Mouse (Mus musculus): Measurements from ENCODE around the gene Fbrs. TPM values are rescaled to one million over a fixed set of nuclear protein-coding genes. Genes with fewer than 3 reads are reported as not detected.

Gene Fbrs
- polyA plus RNA-seq, 1 experiment from 2014 or later = 9.1 TPM

Small RNA genes within 50 kb of the gene (microRNA-seq; reads per million reads assigned to microRNA genes)
- gene Gm47278 (not detected), gene Mir7060 (1.7 reads per million, percentile 2 among the genes with 10 or more reads in this experiment)

Other genes with a start within 250 kb of the Fbrs start
- gene Zfp553, start 246.1 kb upstream of the Fbrs start, polyA plus RNA-seq (2015; fragmentation: Nextera tagmentation; extraction: Ambion mirVana) = 48.7 and 54.9 TPM in 2 replicates
- 14.3 and 15.5 TPM in 2 replicates for gene Sept1, start 246.1 kb upstream of the Fbrs start, polyA plus RNA-seq (2015; fragmentation: Nextera tagmentation; extraction: Ambion mirVana)
- 64.5 and 70.4 TPM in 2 replicates for gene Zfp771, start 234.9 kb upstream of the Fbrs start, polyA plus RNA-seq (2015; fragmentation: Nextera tagmentation; extraction: Ambion mirVana)
- 112 and 120 TPM in 2 replicates for gene Dctpp1, start 218.5 kb upstream of the Fbrs start, polyA plus RNA-seq (2015; fragmentation: Nextera tagmentation; extraction: Ambion mirVana)
- 59.4 and 59.7 TPM in 2 replicates for gene Sephs2, start 205.1 kb upstream of the Fbrs start, polyA plus RNA-seq (2015; fragmentation: Nextera tagmentation; extraction: Ambion mirVana)
- gene Itgal, start 182.9 kb upstream of the Fbrs start, polyA plus RNA-seq (2015; fragmentation: Nextera tagmentation; extraction: Ambion mirVana) = 0.25 and 0.31 TPM in 2 replicates
- 16.3 and 17.7 TPM in 2 replicates for gene Zfp768, start 133.6 kb upstream of the Fbrs start, polyA plus RNA-seq (2015; fragmentation: Nextera tagmentation; extraction: Ambion mirVana)
- gene Zfp747, start 103.1 kb upstream of the Fbrs start, polyA plus RNA-seq (2015; fragmentation: Nextera tagmentation; extraction: Ambion mirVana) = 10.1 and 10.5 TPM in 2 replicates
- 4.6 and 5.4 TPM in 2 replicates for gene 9130019O22Rik, start 92.0 kb upstream of the Fbrs start, polyA plus RNA-seq (2015; fragmentation: Nextera tagmentation; extraction: Ambion mirVana)
- 4.9 and 6.3 TPM in 2 replicates for gene E430018J23Rik, start 85.6 kb upstream of the Fbrs start, polyA plus RNA-seq (2015; fragmentation: Nextera tagmentation; extraction: Ambion mirVana)
- gene Zfp764, start 72.4 kb upstream of the Fbrs start, polyA plus RNA-seq (2015; fragmentation: Nextera tagmentation; extraction: Ambion mirVana) = 4.9 and 5.3 TPM in 2 replicates
- 27.7 and 28.1 TPM in 2 replicates for gene Zfp688, start 57.1 kb upstream of the Fbrs start, polyA plus RNA-seq (2015; fragmentation: Nextera tagmentation; extraction: Ambion mirVana)
- 16.5 and 17.6 TPM in 2 replicates for gene Zfp689, start 30.0 kb upstream of the Fbrs start, polyA plus RNA-seq (2015; fragmentation: Nextera tagmentation; extraction: Ambion mirVana)
- 32.9 and 36.0 TPM in 2 replicates for gene Prr14, start 19.6 kb upstream of the Fbrs start, polyA plus RNA-seq (2015; fragmentation: Nextera tagmentation; extraction: Ambion mirVana)
- 38.4 and 49.5 TPM in 2 replicates for gene Srcap, start 32.8 kb downstream of the Fbrs start, polyA plus RNA-seq (2015; fragmentation: Nextera tagmentation; extraction: Ambion mirVana)
- gene Gm42715, start 40.4 kb downstream of the Fbrs start, polyA plus RNA-seq (2015; fragmentation: Nextera tagmentation; extraction: Ambion mirVana) = 14.1 and 15.7 TPM in 2 replicates
- 8.5 and 9.4 TPM in 2 replicates for gene Tmem265, start 82.2 kb downstream of the Fbrs start, polyA plus RNA-seq (2015; fragmentation: Nextera tagmentation; extraction: Ambion mirVana)
- 59.4 and 62.5 TPM in 2 replicates for gene Phkg2, start 94.1 kb downstream of the Fbrs start, polyA plus RNA-seq (2015; fragmentation: Nextera tagmentation; extraction: Ambion mirVana)
- 10.2 and 11.9 TPM in 2 replicates for gene Ccdc189, start 109.4 kb downstream of the Fbrs start, polyA plus RNA-seq (2015; fragmentation: Nextera tagmentation; extraction: Ambion mirVana)
- gene Rnf40, start 109.6 kb downstream of the Fbrs start, polyA plus RNA-seq (2015; fragmentation: Nextera tagmentation; extraction: Ambion mirVana) = 50.3 and 56.7 TPM in 2 replicates
- 18.3 and 22.4 TPM in 2 replicates for gene Zfp629, start 136.6 kb downstream of the Fbrs start, polyA plus RNA-seq (2015; fragmentation: Nextera tagmentation; extraction: Ambion mirVana)
- gene Bcl7c, start 229.7 kb downstream of the Fbrs start, polyA plus RNA-seq (2015; fragmentation: Nextera tagmentation; extraction: Ambion mirVana) = 41.7 and 43.2 TPM in 2 replicates
- 3.2 and 3.3 TPM in 2 replicates for gene Ctf1, start 233.5 kb downstream of the Fbrs start, polyA plus RNA-seq (2015; fragmentation: Nextera tagmentation; extraction: Ambion mirVana)

All from midbrain, embryonic 16.5 days (tissue).